Mouse (Mus musculus) cerebral cortex, adult 2 months (tissue): ENCODE results near the gene Ppfia2.

Source experiments
- WGBS: fragments of 180-500 bp; shearing (Covaris S2); methylation state at CpG from one replicate; pipeline ENCODE4 v1.1.7; 2018; 5-methylcytosine and 5-hydroxymethylcytosine counted together

Ppfia2 gene

GRCm38 (mm10) chr10:106924798-106925197, 454.7 kb downstream of the Ppfia2 start:
- WGBS: 89% methylated on average over 3 of the region's 3 CpGs

- WGBS: 59% methylated on average over 9 of the region's 9 CpGs
These were observed 458.6 kb downstream of the Ppfia2 start for GRCm38 (mm10) chr10:106928576-106929332.

- 26% methylated on average over 13 of the region's 13 CpGs for WGBS
These were observed 462.5 kb downstream of the Ppfia2 start for GRCm38 (mm10) chr10:106932571-106933073.

- WGBS: 80% methylated on average over 7 of the region's 7 CpGs
These were observed 466.9 kb downstream of the Ppfia2 start for GRCm38 (mm10) chr10:106936996-106937395.

- WGBS: 57% methylated on average over 3 of the region's 3 CpGs
These were observed 468.7 kb downstream of the Ppfia2 start for GRCm38 (mm10) chr10:106938851-106939250.

GRCm38 (mm10) chr10:106939441-106939840, 469.3 kb downstream of the Ppfia2 start:
- 28% methylated on average over 1 of the region's 1 CpGs for WGBS

GRCm38 (mm10) chr10:106941380-106941779, 471.2 kb downstream of the Ppfia2 start:
- 82% methylated on average over 5 of the region's 5 CpGs for WGBS

- WGBS: 46% methylated on average over 3 of the region's 3 CpGs
These were observed 488.9 kb downstream of the Ppfia2 start for GRCm38 (mm10) chr10:106959026-106959425.

- 52% methylated on average over 13 of the region's 13 CpGs for WGBS
These were observed 505.3 kb downstream of the Ppfia2 start for GRCm38 (mm10) chr10:106975193-106976141.
